Mouse (Mus musculus) adrenal gland, postnatal 36 days (tissue): ENCODE measurements around the gene Fcer2a. TPM values are rescaled to one million over a fixed set of nuclear protein-coding genes. Genes with fewer than 3 reads are reported as not detected.

Source experiments
- DNase-seq, 2 experiments: peaks; one replicate each; pipeline ENCODE4 v3.0.0; 2021; ENCODE audit warnings: mixed read lengths in 1 of 2
- total RNA-seq, 2 experiments: library from RNA; stranded (reverse); gene quantifications; 2 replicates each; pipeline ENCODE4 v1.2.3; 2021

The Fcer2a gene
- total RNA-seq, 2 experiments from 2014 or later, result not detected

DNA sequence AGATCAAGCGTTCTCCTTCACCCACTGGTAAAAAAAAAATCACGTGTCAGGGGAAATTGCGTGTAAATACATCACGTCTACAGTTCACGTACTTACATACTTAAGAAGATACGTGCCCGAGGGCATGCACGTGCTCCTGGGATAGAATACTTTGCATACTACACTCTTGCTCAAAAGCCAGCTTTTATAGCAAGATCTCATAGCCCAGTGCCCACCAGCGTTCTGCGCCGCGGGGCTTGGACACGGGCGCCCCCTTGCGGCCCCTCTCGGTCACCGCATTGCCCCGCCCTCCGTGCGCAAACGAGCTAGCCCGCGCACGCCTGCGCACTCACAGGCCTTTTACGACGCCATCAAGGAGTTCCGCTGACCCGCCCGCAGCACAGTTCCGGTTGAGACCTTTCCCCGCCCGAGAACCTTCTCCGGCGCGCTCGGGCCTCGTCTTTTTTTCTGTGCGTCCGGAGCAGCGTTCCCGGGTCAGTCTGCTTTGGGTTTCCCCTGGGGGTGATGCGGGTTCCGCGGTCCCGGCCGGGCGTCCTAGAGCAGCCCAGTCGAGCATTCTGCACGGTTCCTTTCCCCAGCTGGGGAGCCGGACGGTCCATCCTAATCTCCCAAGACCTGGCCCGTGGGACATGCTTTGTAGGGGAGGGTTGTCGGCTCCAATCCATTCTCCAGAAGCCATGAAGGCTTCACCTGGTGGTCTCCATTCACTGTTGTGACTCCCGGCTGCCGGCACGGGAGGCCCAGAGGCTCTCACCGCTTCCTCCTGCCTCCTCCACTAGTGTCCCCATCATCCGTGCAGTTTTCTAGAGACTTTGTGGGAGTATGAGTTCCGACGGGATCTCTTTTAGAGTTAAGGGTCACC lies 17.6 kb downstream of the Fcer2a start, which contains the start of gene Trappc5:
Gene Trappc5, plus strand, starts transcription at position 169 of the 862 bp plus-strand sequence.
- peak; percentile 95 to 96 for DNase-seq

GRCm38 (mm10) chr8:3674671-3675070 lies 19.3 kb downstream of the Fcer2a start:
- no peak for DNase-seq

DNA sequence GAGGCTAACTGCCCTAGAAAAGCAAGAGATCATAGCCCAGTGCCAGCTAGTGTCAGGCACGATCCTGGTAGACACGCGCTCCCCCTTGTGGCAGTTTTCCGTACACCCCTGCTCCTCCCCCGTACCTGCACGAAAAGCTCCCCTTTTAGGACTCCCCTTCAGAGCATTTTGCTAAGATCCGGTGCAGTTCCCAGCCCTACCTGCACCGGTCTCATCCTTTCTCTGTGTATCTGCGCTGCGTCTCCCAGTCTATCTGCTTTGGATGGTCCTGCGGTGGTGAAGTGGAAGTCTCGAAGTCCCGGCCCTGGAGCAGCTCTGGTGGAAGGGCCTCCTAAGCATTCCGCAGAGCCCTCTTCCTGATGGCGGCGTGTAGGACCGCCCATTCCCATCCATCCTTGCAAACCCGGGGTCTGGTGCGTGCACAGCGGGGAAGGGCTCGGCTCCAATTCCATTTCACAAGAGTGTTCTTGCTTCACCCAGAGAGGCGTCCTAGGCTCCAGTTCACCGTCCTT lies 21.9 kb downstream of the Fcer2a start, which contains the start of gene Fcor:
Gene Fcor, minus strand, starts transcription at position 383 of the 512 bp plus-strand sequence.
- peak; percentile 86 to 90 for DNase-seq

DNA sequence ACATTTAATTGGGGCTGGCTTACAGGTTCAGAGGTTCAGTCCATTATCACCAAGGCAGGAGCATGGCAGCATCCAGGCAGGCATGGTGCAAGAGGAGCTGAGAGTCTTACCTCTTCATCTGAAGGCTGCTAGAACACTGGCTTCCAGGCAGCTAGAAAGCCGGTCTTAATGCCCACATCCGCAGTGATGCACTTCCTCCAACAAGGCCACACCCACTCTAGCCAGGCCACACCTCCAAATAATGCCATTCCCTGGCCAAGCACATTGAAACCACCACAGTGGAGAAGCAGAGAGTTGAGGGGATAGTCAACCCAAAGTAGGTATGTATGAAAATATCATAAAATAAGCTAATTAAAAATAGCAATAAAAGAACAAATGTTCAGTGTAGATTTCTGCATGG lies 23.6 kb downstream of the Fcer2a start:
- no peak for DNase-seq

DNA sequence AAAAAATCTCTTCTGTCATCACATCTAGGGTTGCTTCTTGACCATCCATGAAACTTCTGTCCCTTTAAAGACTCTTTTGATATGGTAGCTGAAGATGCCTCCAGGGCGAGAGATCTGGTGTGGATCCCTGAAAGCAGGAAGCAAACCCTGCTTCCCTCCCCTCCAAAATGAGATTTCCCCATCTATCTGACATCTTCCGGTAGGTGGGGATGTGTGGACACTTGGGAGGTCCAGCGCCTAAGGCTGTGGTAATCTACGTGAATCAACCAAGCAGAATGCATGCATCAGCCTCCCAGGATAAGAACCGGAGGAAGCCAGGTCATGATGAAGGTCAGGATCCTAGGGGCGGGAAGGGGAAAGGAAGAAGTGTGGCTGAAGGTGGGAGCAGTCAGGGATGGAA lies 28.5 kb downstream of the Fcer2a start, which contains the start of gene Mcemp1:
Gene Mcemp1, plus strand, starts transcription at position 248 of the 400 bp plus-strand sequence.
- no peak for DNase-seq

DNA sequence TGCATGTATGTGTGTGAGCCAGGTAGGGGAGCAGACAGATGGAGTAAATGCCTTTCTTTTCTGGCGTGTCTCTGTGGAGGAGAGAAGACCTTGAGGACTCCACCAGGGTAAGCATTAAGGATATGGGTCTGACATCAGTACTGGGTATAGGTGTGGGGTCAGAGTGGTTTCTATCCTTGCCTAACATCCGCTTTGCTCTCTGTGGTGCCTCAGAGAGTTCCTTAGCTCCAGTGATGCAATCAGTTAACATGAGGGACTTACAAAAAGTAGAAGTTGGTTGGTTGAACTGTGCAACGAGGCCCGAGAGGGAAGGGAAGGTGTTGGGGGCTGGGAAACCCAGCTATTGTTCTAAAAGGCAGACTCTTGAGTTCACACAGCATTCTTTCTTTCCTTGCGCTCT lies 29.6 kb downstream of the Fcer2a start:
- no peak for DNase-seq

GRCm38 (mm10) chr8:3660889-3661288 lies 33.1 kb downstream of the Fcer2a start:
- DNase-seq, result no peak

DNA sequence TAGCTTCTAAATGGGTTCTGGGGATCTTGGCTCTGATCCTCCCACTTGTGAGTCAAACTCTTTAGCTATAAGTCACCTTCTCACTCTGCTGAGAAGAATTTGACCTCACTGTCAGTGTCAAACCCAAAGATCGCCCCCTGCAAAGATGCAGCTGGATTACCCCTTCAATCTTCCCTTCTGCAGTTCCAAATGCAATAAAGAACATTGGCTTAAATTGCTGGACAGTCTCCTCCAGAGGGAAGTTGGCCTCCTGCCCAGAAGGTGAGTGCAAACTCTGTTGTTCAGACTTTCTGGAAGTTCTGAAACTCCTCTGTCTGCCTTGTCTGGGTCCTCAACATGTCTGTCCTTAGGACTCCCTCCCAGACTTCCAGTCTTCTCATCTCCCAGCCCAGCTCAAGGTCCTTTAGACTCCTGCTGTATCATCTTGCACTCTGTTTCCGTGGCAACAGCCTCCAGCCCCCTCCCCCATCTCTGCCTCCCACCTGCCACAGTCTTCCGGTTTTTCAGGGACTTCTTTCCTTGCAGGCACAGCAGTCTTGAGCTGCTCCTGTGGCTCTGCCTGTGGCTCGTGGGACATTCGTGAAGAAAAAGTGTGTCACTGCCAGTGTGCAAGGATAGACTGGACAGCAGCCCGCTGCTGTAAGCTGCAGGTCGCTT lies 37.1 kb downstream of the Fcer2a start:
- DNase-seq, result peak in 1 of 2 experiments; percentile 32

DNA sequence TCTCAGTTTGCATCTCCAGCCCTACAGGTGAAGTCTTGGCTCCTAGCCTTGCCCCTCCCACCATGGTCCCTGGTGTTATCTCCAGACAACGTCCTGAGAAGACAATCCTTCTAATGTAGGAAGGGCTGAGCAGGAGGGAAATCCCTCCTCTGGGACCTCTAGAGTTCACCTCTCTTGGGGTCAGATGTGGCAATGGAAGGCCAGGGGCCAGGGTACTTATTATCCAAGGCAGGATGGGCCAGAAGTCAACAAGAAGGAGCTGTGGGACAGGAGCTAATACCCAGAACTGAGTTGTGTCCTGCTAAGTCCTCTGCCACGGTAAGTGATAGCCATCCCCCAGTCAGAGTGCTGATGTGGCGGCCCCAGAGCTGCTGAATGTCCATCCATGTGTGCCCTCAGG lies 38.4 kb downstream of the Fcer2a start, which contains the start of gene Retn:
Gene Retn, plus strand, starts transcription at position 245 of the 400 bp plus-strand sequence.
- no peak for DNase-seq

DNA sequence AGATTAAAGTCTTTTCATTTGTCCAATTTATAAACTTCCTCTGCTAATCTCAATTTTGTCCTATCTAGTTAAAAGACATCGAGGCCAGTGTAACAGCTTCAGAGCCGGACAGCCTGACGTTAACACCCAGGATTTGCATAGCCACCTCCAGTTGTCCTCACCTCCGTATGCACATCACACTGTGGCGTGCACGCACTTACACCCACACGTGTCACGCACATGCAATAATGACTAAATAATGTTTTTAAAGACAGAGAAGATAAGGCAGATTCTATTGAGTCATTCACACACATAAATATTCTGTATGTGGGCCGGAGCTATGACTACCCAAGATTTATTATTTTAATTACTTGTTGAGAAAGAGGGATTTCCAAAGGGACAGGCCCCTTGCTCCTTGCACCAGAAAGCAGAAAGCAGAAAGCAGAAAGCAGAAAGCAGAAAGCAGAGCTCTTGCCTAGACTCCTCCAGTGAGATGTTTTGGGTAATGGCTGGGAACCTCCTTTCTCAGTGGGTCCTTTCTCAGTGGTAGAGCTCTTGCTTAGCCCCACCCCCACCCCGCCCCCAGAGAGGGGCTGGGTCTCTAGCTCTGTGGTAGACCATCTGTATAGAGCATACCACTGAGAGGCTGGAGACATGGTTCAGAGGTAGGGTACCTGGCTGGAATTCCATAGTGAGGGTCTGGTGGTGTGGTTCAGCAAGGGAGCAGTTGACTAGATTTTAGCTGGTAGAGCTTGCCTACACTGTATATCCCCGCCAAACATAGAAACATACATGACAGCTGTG lies 39.1 kb downstream of the Fcer2a start:
- no peak for DNase-seq

DNA sequence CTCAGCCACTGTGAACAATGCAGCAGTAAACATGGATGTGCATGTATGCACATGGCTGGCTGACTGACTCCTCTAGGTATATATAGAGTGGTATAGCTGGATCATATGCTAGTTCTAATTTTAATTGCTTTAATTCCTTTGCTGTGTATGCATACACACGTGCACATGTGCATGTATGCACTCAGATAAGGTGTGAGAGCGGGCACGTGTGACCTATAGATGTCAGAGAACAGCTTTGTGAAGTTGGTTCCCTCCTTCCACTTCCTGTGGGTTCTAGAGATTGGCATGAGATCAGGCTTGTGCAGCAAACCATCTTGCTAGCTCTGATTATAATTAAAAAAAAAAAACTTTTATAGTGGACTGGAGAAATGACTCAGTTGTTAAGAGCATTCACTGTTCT lies 41.1 kb downstream of the Fcer2a start:
- no peak for DNase-seq

- DNase-seq, result no peak
These were observed 45.0 kb downstream of the Fcer2a start for GRCm38 (mm10) chr8:3648990-3649389.

- no peak for DNase-seq
These were observed 45.7 kb downstream of the Fcer2a start for GRCm38 (mm10) chr8:3648268-3648667.

GRCm38 (mm10) chr8:3647561-3647960 lies 46.4 kb downstream of the Fcer2a start:
- no peak for DNase-seq

DNA sequence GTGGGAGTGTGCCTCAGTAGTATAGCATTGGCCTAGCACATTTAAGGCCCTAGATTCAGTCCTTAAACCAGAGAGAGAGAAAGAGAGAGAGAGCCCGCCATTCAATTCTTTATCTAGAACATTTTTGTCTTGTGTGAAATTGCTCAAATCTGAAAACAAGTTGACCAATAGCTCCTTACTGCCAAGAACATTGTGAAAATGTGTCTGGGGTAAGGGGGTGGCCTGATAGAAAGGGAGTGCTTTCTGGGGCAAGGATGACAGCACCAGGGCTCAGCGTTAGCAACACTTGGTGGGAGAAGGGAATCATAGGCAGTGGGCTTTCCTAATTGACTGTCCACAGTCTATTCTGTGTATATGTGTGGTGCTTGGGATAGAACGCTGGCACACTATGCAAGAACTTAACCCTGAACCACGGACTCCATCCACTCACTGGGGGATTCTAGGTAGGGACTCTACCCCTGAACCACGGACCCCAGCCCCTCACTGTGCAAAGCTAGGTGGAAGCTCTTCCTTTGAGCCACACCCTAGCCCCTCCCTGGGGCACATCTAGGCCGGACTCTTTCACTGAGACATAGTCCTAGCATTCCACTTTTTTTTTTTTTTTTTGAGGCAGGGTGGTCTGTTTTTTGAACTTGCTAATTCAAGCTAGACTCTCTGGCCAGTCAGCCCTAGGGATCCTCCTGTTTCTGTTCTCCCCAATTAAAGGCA lies 47.0 kb downstream of the Fcer2a start:
- DNase-seq, result no peak

DNA sequence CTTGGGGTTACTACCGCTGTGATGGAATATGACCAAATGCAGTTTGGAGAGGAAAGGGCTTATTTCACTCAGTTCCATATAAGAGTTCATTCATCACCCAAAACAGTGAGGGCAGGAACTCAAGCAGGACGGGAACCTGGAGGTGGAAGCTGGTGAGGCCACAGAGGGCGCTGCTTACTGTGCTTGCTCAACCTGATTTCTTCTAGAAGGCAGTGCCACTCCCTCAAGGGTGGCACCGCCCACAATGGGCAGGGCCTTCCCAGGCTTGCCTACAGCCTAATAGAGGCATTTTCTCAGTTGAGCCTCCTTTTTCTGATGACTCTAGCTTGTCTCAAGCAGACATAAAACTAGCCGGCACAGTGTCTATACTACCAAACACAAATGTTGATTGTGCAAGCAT lies 48.2 kb downstream of the Fcer2a start:
- peak; percentile 76 to 77 for DNase-seq

Other genes with a start within 250 kb of the Fcer2a start
- gene Pex11g, start 226.5 kb downstream of the Fcer2a start, total RNA-seq, result 10 to 100 TPM in 1 of 2 experiments, 1 to 10 TPM in 1; 5.7 to 13.6 TPM
- not detected for gene Tex45, start 223.3 kb downstream of the Fcer2a start, total RNA-seq
- 10 to 100 TPM; 18.3 to 22.3 TPM for gene Zfp358, start 201.0 kb downstream of the Fcer2a start, total RNA-seq
- gene Mcoln1, start 193.7 kb downstream of the Fcer2a start, total RNA-seq, result 10 to 100 TPM; 36.1 to 39.8 TPM
- gene Pnpla6, start 178.8 kb downstream of the Fcer2a start, total RNA-seq, result 10 to 100 TPM; 35.8 to 37.1 TPM
- under 1 TPM in 1 of 2 experiments, not detected in 1; 0.23 TPM for gene C330021F23Rik, start 126.2 kb downstream of the Fcer2a start, total RNA-seq
- gene Camsap3, start 106.9 kb downstream of the Fcer2a start, total RNA-seq, result 1 to 10 TPM; 5.5 to 5.6 TPM
- gene Xab2, start 72.9 kb downstream of the Fcer2a start, total RNA-seq, result 10 to 100 TPM; 36.0 to 40.7 TPM
- gene Pet100, start 72.6 kb downstream of the Fcer2a start, total RNA-seq, result 100 to 1,000 TPM; 113 to 119 TPM
- not detected for gene Pcp2, start 68.6 kb downstream of the Fcer2a start, total RNA-seq
- gene Stxbp2, start 63.2 kb downstream of the Fcer2a start, total RNA-seq, result 100 to 1,000 TPM in 1 of 2 experiments, 10 to 100 TPM in 1; 76.0 to 109 TPM
- 100 to 1,000 TPM in 1 of 2 experiments, 10 to 100 TPM in 1; 89.6 to 156 TPM for gene Retn, start 38.4 kb downstream of the Fcer2a start, total RNA-seq
- under 1 TPM in 1 of 2 experiments, not detected in 1; 0.79 TPM for gene Mcemp1, start 28.4 kb downstream of the Fcer2a start, total RNA-seq
- gene Fcor, start 21.8 kb downstream of the Fcer2a start, total RNA-seq, result 10 to 100 TPM; 46.7 to 70.7 TPM
- gene Trappc5, start 17.9 kb downstream of the Fcer2a start, total RNA-seq, result 10 to 100 TPM; 20.7 to 21.0 TPM
- gene Clec4g, start 26.5 kb upstream of the Fcer2a start, total RNA-seq, result not detected
- 1 to 10 TPM in 1 of 2 experiments, not detected in 1; 1.2 TPM for gene Cd209a, start 54.8 kb upstream of the Fcer2a start, total RNA-seq
- not detected for gene Cd209e, start 160.1 kb upstream of the Fcer2a start, total RNA-seq
- gene Cd209d, start 184.4 kb upstream of the Fcer2a start, total RNA-seq, result 1 to 10 TPM; 1.2 to 2.7 TPM
- 1 to 10 TPM; 1.7 to 3.0 TPM for gene Cd209b, start 232.7 kb upstream of the Fcer2a start, total RNA-seq